Mouse (Mus musculus) CH12.LX (cell line): ENCODE data around the gene Ptprs. TPM values are rescaled to one million over a fixed set of nuclear protein-coding genes. Genes with fewer than 3 reads are reported as not detected.
A peak's percentile ranks its signal among the peaks of the same experiment; 100 is the strongest.

ENCODE experiments used
- DNase-seq: peaks from one replicate; pipeline ENCODE4 v3.0.0-alpha.2; 2013; ENCODE audit errors: extremely low read depth
- H3K27ac ChIP-seq: 2 replicates; pipeline ENCODE4 v1.5.1; 2012; ENCODE audit warnings: low read depth, mild to moderate bottlenecking, control low read depth, moderate library complexity; ENCODE audit not compliant: insufficient read depth
- H3K27me3 ChIP-seq: replicated peaks from 2 replicates; pipeline ENCODE3; 2012; ENCODE audit warnings: inconsistent platforms
- H3K36me3 ChIP-seq, 2 experiments: replicated peaks in 1 of 2; 2 replicates each; pipeline versions ENCODE3 to v1.6.1; 2012; ENCODE audit warnings: inconsistent platforms in 1 of 2, low read length in 1 of 2, mild to moderate bottlenecking in 1 of 2, mixed read lengths in 1 of 2, moderate library complexity in 1 of 2; ENCODE audit not compliant: control insufficient read depth in 1 of 2, insufficient read depth in 1 of 2
- H3K4me1 ChIP-seq, 2 experiments: 2 replicates each; pipeline ENCODE4 v1.6.1; 2012; ENCODE audit warnings: inconsistent platforms in 1 of 2, moderate library complexity in 1 of 2; ENCODE audit not compliant: insufficient read depth in 2 of 2, control insufficient read depth in 1 of 2
- H3K4me2 ChIP-seq: 2 replicates; pipeline ENCODE4 v1.6.1; 2012; ENCODE audit warnings: low read depth, mild to moderate bottlenecking, control low read depth; ENCODE audit not compliant: poor library complexity, insufficient read depth, severe bottlenecking
- H3K4me3 ChIP-seq, 3 experiments: fragments of 150-350 bp in 1 of 3; sonication (generic) in 1 of 3; replicated peaks in 1 of 3; 2 replicates each; pipeline versions ENCODE3 to v1.5.1; 2011 to 2012; ENCODE audit warnings: low read depth in 2 of 3, low read length in 2 of 3, mild to moderate bottlenecking in 2 of 3, moderate library complexity in 2 of 3, control low read depth in 1 of 3, improper control_type of control experiment in 1 of 3, inconsistent platforms in 1 of 3, mixed read lengths in 1 of 3; ENCODE audit not compliant: poor library complexity in 1 of 3
- H3K79me2 ChIP-seq: replicated peaks from 2 replicates; pipeline ENCODE4 v1.6.1; 2012; ENCODE audit warnings: mild to moderate bottlenecking, moderate library complexity; ENCODE audit not compliant: control insufficient read depth, poor library complexity, insufficient read depth, severe bottlenecking; ENCODE audit errors: extremely low read depth
- H3K9ac ChIP-seq: 2 replicates; pipeline ENCODE4 v1.6.1; 2012; ENCODE audit warnings: low read depth, mild to moderate bottlenecking, control low read depth, moderate library complexity; ENCODE audit not compliant: insufficient read depth
- H3K9me3 ChIP-seq: replicated peaks from 2 replicates; pipeline ENCODE3; 2012; ENCODE audit warnings: low read length, inconsistent platforms, mixed read lengths
- BHLHE40 ChIP-seq: IDR thresholded peaks from 2 replicates; pipeline ENCODE4 v1.6.1; 2011; ENCODE audit warnings: mild to moderate bottlenecking, low read depth, low read length, improper control_type of control experiment
- CTCF ChIP-seq, 2 experiments: IDR thresholded peaks in 1 of 2; conservative IDR thresholded peaks in 1 of 2; 2 replicates each; pipeline ENCODE4 v1.5.1; 2011 to 2012; ENCODE audit warnings: low read depth in 2 of 2, low read length in 2 of 2, improper control_type of control experiment in 1 of 2, inconsistent platforms in 1 of 2, mild to moderate bottlenecking in 1 of 2, moderate library complexity in 1 of 2
- ELF1 ChIP-seq: IDR thresholded peaks from 2 replicates; pipeline ENCODE4 v1.6.1; 2014; ENCODE audit warnings: low read depth, mild to moderate bottlenecking, inconsistent platforms, low read length, improper control_type of control experiment
- EP300 ChIP-seq: IDR thresholded peaks from 2 replicates; pipeline ENCODE4 v1.6.1; 2011; ENCODE audit warnings: low read length, improper control_type of control experiment
- GABPA ChIP-seq: IDR thresholded peaks from 2 replicates; pipeline ENCODE4 v1.6.1; 2012; ENCODE audit warnings: low read depth, low read length, improper control_type of control experiment, inconsistent platforms; ENCODE audit not compliant: insufficient replicate concordance
- KAT2A ChIP-seq: IDR thresholded peaks from 2 replicates; pipeline ENCODE4 v1.6.1; 2012; ENCODE audit warnings: low read length, improper control_type of control experiment, inconsistent platforms; ENCODE audit not compliant: insufficient replicate concordance
- MAFK ChIP-seq: IDR thresholded peaks from 2 replicates; pipeline ENCODE4 v1.6.1; 2011; ENCODE audit warnings: low read length, improper control_type of control experiment; ENCODE audit not compliant: insufficient replicate concordance
- MEF2A ChIP-seq: IDR thresholded peaks from 2 replicates; pipeline ENCODE4 v1.6.1; 2014; ENCODE audit warnings: low read depth, mild to moderate bottlenecking, inconsistent platforms, low read length, improper control_type of control experiment, borderline replicate concordance
- MXI1 ChIP-seq: IDR thresholded peaks from 2 replicates; pipeline ENCODE4 v1.6.1; 2011; ENCODE audit warnings: mild to moderate bottlenecking, low read depth, low read length, improper control_type of control experiment
- NELFE ChIP-seq: IDR thresholded peaks from 2 replicates; pipeline ENCODE4 v1.6.1; 2011; ENCODE audit warnings: low read depth, low read length, improper control_type of control experiment
- NRF1 ChIP-seq: IDR thresholded peaks from 2 replicates; pipeline ENCODE4 v1.6.1; 2014; ENCODE audit warnings: low read depth, mild to moderate bottlenecking, inconsistent platforms, low read length, improper control_type of control experiment, moderate library complexity
- TBP ChIP-seq: conservative IDR thresholded peaks from 2 replicates; pipeline ENCODE4 v1.6.1; 2011; ENCODE audit warnings: low read depth, low read length, improper control_type of control experiment
- TCF12 ChIP-seq: IDR thresholded peaks from 2 replicates; pipeline ENCODE4 v1.6.1; 2014; ENCODE audit warnings: low read depth, mild to moderate bottlenecking, inconsistent platforms, low read length, improper control_type of control experiment
- UBTF ChIP-seq: IDR thresholded peaks from 2 replicates; pipeline ENCODE4 v1.6.1; 2012; ENCODE audit warnings: low read depth, mild to moderate bottlenecking, inconsistent platforms, low read length, improper control_type of control experiment, moderate library complexity
- USF1 ChIP-seq: IDR thresholded peaks from 2 replicates; pipeline ENCODE4 v1.6.1; 2014; ENCODE audit warnings: low read depth, mild to moderate bottlenecking, inconsistent platforms, low read length, improper control_type of control experiment
- USF2 ChIP-seq: conservative IDR thresholded peaks from 2 replicates; pipeline ENCODE4 v1.6.1; 2011; ENCODE audit warnings: low read depth, low read length, improper control_type of control experiment
- ZKSCAN1 ChIP-seq: IDR thresholded peaks from 2 replicates; pipeline ENCODE4 v1.6.1; 2012; ENCODE audit warnings: low read depth, inconsistent platforms, low read length, improper control_type of control experiment, borderline replicate concordance
- ZMIZ1 ChIP-seq: IDR thresholded peaks from 2 replicates; pipeline ENCODE4 v1.6.1; 2012; ENCODE audit warnings: low read depth, mild to moderate bottlenecking, inconsistent platforms, low read length, improper control_type of control experiment
- ZNF384 ChIP-seq: IDR thresholded peaks from 2 replicates; pipeline ENCODE4 v1.6.1; 2012; ENCODE audit warnings: low read depth, low read length, improper control_type of control experiment, inconsistent platforms
- dilution Hi-C: fragments of 300-500 bp; cut with MboI; formaldehyde crosslinking; loops from 2 replicates; pipeline ENCODE4 v1.14.3; 2020; ENCODE audit warnings: low sequenced_read_pairs; ENCODE audit not compliant: extremely low pct_unique_long_range_greater_than_20kb, extremely low pct_ligation_motif_present
- in situ Hi-C: fragments of 300-500 bp; cut with MboI; formaldehyde crosslinking; loops from 3 replicates; pipeline ENCODE4 v1.14.3; 2019; ENCODE audit warnings: low sequenced_read_pairs, low pct_ligation_motif_present, low pct_unique_long_range_greater_than_20kb, mixed read lengths
- polyA plus RNA-seq: library from polyadenylated mRNA; unstranded; fragments of >175 nt; gene quantifications from 2 replicates; pipeline ENCODE4 v1.2.1, GENCODE M21; 2012; ENCODE audit warnings: low read depth; ENCODE audit not compliant: insufficient read length
- total RNA-seq, 2 experiments: library from RNA; depleted of rRNA; stranded (reverse); fragments of 300-350 nt in 1 of 2; fragments of >200 nt in 1 of 2; gene quantifications; 2 replicates each; pipeline ENCODE4 v1.2.3; 2012 to 2014

Gene Ptprs
- total and polyA plus RNA-seq, 3 experiments = 11.3 to 41.1 (median 27.0) TPM

- Histone ChIP-seq H3K4me2 (no peak overlapping the region), H3K36me3 (peaks cover 41 to 64% of the 10 kb centered on the region in 2 experiments), H3K27me3 (no peaks in the 10 kb centered on the region), H3K9me3 (no peaks in the 10 kb centered on the region), H3K27ac (no peak overlapping the region), H3K79me2 (no peaks in the 10 kb centered on the region), H3K4me3 (no peak overlapping the region)
- in situ Hi-C loops = no loop called here
- TF ChIP-seq TBP (no peak), ELF1 (no peak), MAFK (no peak), KAT2A (no peak), NRF1 (no peak), CTCF (conservative IDR thresholded peaks at IDR 0.05 in 1 of 2, IDR thresholded peaks at IDR 0.05 in 1 of 2; ENCODE audit: low read depth in 2 of 2, low read length in 2 of 2) (no peak), ZKSCAN1 (no peak), ZMIZ1 (no peak), EP300 (no peak), USF1 (no peak), UBTF (no peak), USF2 (no peak), GABPA (no peak), TCF12 (no peak), BHLHE40 (no peak), NELFE (no peak)
- TF ChIP-seq, all 38 proteins: peak for 0
- H3K4me1 ChIP-seq = peaks cover 28 to 40% of the 10 kb centered on the region in 2 experiments
- H3K9ac ChIP-seq = no peak overlapping the region
- dilution Hi-C loops = no loop called here
- DNase-seq = no peak
Measured at GRCm38 (mm10) chr17:56447716-56448115, 28.6 kb downstream of the Ptprs start.

DNA sequence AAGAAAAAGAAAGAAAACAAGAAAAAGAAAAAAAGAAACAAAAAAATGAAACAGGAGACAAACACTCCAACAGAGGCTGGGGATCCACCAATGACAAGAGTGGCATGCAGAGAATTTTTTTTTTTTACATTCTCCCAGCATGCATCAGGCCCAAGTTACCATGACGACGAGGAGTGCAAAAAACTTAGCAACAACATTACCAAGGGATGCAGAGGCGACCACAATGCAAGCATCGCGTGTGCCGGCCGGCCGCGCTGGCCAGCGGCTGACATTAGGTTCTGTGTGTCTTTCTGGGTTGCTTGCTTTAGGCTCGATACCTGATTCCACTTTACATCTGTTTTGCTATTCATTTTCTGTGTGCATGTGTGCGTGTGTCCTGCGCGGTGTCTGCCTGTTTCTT is 30.9 kb downstream of the Ptprs start:
- peak; percentile 97 for TF ChIP-seq ZNF384
- TF ChIP-seq MXI1 = peak; percentile 88
- no peak for TF ChIP-seq MEF2A
- Histone ChIP-seq H3K27me3 (no peaks in the 10 kb centered on the region), H3K4me2 (peak overlapping the region; percentile 7; the same call in 1 of the 2 replicates), H3K9ac (no peak overlapping the region), H3K36me3 (peaks cover 24 to 53% of the 10 kb centered on the region in 2 experiments), H3K4me3 (no peak overlapping the region), H3K4me1 (peaks cover 34 to 55% of the 10 kb centered on the region in 2 experiments), H3K79me2 (no peaks in the 10 kb centered on the region), H3K9me3 (no peaks in the 10 kb centered on the region), H3K27ac (no peak overlapping the region)
- dilution Hi-C loops = no loop called here
- peak; percentile 85 for DNase-seq
- in situ Hi-C loops = no loop called here
